Mouse (Mus musculus) liver, embryonic 14.5 days (tissue): ENCODE measurements around the gene Agap3.

Experiments
- CTCF ChIP-seq: IDR thresholded peaks from 2 replicates; pipeline ENCODE4 v1.5.1; 2016; ENCODE audit warnings: antibody characterized with exemption, low read depth, control low read depth
- EP300 ChIP-seq: IDR thresholded peaks from 2 replicates; pipeline ENCODE4 v1.6.1; 2016; ENCODE audit warnings: antibody characterized with exemption, low read depth

DNA sequence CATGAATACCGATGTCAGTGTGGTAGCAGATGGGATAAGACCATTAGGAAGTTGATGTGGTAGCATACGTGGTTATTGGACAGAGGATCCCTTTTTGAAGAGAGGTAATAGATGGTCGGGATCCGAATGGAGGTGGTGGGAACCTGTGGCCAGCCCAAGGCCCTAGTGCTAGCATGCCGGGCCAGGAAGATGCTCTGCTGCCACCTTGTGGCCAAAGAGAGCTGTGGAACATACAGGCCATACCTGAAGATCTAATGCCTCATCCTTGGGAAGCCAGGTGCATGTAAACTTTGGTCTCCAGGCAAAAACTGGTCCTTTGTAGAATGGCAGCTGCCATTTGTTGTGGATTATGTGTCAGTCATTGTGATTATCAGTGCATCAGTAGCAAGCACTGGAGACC lies 18.6 kb downstream of the Agap3 start:
- TF ChIP-seq CTCF (peak; percentile 99), EP300 (no peak)
